Mouse (Mus musculus) heart, adult 2 months (tissue): Measurements from ENCODE around the gene Kif13a.

ENCODE experiments used
- CTCF ChIP-seq: fragments of 200-600 bp; IDR thresholded peaks from 2 replicates; pipeline ENCODE4 v1.8.1; 2022; ENCODE audit warnings: antibody characterized with exemption, mild to moderate bottlenecking, moderate library complexity
- EP300 ChIP-seq: fragments of 200-500 bp; IDR thresholded peaks from 2 replicates; pipeline ENCODE4 v1.6.1; 2011; ENCODE audit warnings: low read depth, low read length, control low read depth; ENCODE audit not compliant: insufficient read depth

GRCm38 (mm10) chr13:46796381-46796780, 133.3 kb downstream of the Kif13a start:
- no peak for TF ChIP-seq CTCF
- no peak for TF ChIP-seq EP300
